Mouse (Mus musculus) thymus, adult 2 months (tissue): ENCODE measurements around the gene Odc1.
"Not testable (repeated sequence)": the region's sequence is repeated elsewhere in the genome, so short reads cannot be mapped to it uniquely, and the experiment has no call there.

Source experiments
- CTCF ChIP-seq: fragments of 200-500 bp; IDR thresholded peaks from 2 replicates; pipeline ENCODE4 v1.5.1; 2012; ENCODE audit warnings: mild to moderate bottlenecking, control low read depth, low read length, moderate library complexity, borderline replicate concordance; ENCODE audit not compliant: control insufficient read depth, poor library complexity, insufficient read depth; ENCODE audit errors: extremely low read depth
- POLR2A ChIP-seq: fragments of 200-500 bp; IDR thresholded peaks from 2 replicates; pipeline ENCODE4 v1.6.1; 2012; ENCODE audit warnings: mild to moderate bottlenecking, low read length, control low read depth, moderate library complexity; ENCODE audit not compliant: control insufficient read depth, poor library complexity, insufficient read depth; ENCODE audit errors: extremely low read depth

GRCm38 (mm10) chr12:17547552-17547951, 3.0 kb downstream of the Odc1 start:
- TF ChIP-seq POLR2A, CTCF: not testable (repeated sequence)
